Mouse (Mus musculus) liver, embryonic 18 days (tissue): Measurements from ENCODE around the gene Clec16a. TPM values are rescaled to one million over a fixed set of nuclear protein-coding genes. Genes with fewer than 3 reads are reported as not detected.

Experiments used
- polyA plus RNA-seq: library from polyadenylated mRNA; depleted of rRNA; stranded (reverse); fragments of >200 nt; gene quantifications from 2 replicates; pipeline ENCODE4 v1.2.3, GENCODE M21; 2012; rRNA removed

Gene Clec16a
- 2.8 and 4.0 TPM in 2 replicates for polyA plus RNA-seq

GRCm38 (mm10) chr16:10544995-10545622, at the start of gene Clec16a:
Clec16a (plus strand) TSS chr16:10545339.

DNA sequence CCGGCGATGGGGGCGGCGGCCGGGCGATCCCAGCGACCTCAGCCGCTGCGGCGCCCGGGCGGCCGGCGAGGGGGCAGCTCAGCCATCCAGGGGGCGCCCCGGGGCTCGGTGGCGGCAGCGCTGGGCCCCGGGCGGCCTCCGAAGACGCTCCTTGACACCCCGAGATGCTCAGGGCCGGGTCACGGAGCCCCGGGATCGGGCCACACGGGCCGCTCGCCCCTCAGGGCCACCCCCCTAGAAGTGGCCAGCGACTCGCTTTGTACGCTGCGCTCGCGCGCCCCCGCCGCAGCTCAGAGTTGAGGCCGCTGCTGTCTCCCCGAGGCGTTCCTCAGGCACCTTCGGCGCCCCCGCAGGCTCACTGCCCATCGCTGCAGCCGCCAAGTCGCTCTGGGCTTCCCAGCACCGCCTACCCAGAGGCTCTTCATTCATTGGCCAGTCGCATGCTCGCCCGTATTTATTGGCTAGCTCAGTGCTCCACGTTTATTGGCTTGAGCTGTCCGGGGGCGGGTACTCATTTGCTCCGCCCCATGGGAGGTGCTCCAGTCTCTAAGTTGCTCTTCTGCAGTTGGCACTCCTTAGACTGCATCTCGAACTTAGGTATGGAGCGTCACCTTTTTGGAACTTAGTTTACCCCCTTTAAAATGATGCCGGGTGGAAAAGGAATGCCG, 2.3 kb upstream of the Clec16a start, which contains the start of gene Dexi:
TSS of gene Dexi (minus strand) at position 357 of the 668 bp plus-strand sequence.

DNA sequence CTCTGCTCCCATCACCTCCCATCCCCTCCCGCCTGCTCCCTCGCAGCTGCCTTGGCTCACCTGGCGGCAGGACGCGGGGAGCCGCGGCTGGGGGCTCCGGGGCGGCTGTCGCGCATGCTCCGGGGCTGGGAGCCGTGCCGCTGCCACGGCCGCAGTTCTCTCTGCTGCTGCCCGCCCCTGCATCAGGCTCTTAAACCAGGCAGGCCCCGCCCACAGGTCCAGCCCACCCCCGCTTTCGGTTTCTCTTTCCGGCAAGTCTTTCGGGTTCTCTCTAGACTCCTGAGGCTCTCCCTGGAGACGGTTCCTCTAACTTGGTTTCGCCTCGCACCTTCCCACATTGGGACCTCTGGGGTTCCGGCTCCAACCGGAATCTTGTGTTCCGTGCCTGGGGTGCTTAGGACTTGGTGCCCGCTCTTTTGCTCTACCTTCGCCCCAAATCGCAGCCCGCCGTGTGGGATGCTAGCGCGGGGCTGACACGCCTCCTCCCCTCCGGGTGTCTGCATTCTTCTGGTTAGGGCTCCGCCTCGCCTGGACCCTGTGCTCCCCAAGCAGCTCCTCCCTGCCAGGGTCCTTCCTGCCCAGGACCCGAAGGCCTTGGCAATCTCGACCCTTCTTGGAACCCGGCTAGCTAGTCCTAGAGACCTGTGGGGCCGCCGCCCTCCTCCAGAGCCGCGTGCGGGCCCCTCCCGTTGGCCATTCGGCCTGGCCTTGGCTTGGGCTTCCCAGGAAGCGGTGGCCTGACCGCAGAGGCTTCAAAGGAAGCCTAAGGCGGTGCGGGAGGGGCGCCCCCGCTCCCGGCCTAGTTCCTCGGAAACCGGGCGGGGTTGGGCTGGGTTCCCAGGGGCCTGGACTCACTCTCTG, 240.5 kb downstream of the Clec16a start, which contains the start of gene Socs1:
TSS of gene Socs1 (minus strand) at position 166 of the 861 bp plus-strand sequence.

GRCm38 (mm10) chr16:10788271-10788670, 243.1 kb downstream of the Clec16a start, which contains the start of gene Tnp2:
Tnp2 (minus strand) TSS chr16:10788660.

GRCm38 (mm10) chr16:10790702-10791101, 245.6 kb downstream of the Clec16a start, which contains the start of gene Prm3:
Prm3 (minus strand) TSS chr16:10790914.

Other genes with a start within 250 kb of the Clec16a start
- 3.8 and 4.3 TPM in 2 replicates for gene Emp2, start 231.4 kb upstream of the Clec16a start, polyA plus RNA-seq
- 0.05 and 0.13 TPM in 2 replicates for gene Tekt5, start 149.8 kb upstream of the Clec16a start, polyA plus RNA-seq
- 13.0 and 13.8 TPM in 2 replicates for gene Nubp1, start 133.4 kb upstream of the Clec16a start, polyA plus RNA-seq
- 0.20 TPM in 2 replicates for gene Tvp23a, start 98.0 kb upstream of the Clec16a start, polyA plus RNA-seq
- gene Ciita, start 65.3 kb upstream of the Clec16a start, polyA plus RNA-seq: 0.12 TPM in 2 replicates
- 4.8 and 4.9 TPM in 2 replicates for gene Dexi, start 2.3 kb upstream of the Clec16a start, polyA plus RNA-seq
- gene Socs1, start 240.2 kb downstream of the Clec16a start, polyA plus RNA-seq: 0.94 and 1.0 TPM in 2 replicates
- not detected in 2 replicates for gene Tnp2, start 243.3 kb downstream of the Clec16a start, polyA plus RNA-seq
- gene Prm3, start 245.6 kb downstream of the Clec16a start, polyA plus RNA-seq: not detected in 2 replicates